Mouse (Mus musculus): ENCODE measurements around the gene Rab11fip5. TPM values are rescaled to one million over a fixed set of nuclear protein-coding genes. Genes with fewer than 3 reads are reported as not detected.

The Rab11fip5 gene
- polyA plus RNA-seq, 1 experiment, result 3.8 TPM

DNA sequence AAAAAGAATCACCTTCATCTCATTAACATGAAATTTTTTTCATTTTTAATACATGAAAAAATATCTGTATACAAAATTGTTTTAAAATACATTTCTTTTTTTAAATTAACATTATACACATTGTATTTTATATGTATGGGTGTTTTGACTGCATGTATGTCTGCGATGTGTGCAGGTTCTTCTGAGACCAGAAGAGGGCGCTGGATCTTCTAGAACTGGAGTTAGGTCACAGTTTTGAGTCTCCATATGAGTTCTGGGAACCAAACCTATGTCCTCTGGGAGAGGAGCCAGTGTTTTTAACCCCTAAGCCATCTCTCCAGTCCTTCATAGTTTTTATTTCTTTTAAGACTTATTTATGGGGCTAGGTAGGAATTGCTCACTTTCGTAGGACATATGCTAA lies 20.7 kb downstream of the Rab11fip5 start:
- TF ChIP-seq CTCF (IDR thresholded peaks at IDR 0.05; ENCODE audit: control insufficient read depth, insufficient read depth, low read length) (no peak), POLR2A (IDR thresholded peaks at IDR 0.05; ENCODE audit: borderline replicate concordance, control insufficient read depth, low read depth, low read length) (no peak)
- no peak overlapping the region for H3K4me3 ChIP-seq (replicated peaks; ENCODE audit: control insufficient read depth, low read depth, low read length)
- 78% methylated on average over 3 of the region's 3 CpGs for WGBS
- H3K27ac ChIP-seq (ENCODE audit: control insufficient read depth, insufficient read depth, low read depth, low read length, poor library complexity), result no peak overlapping the region
- no peaks in the 10 kb centered on the region for H3K4me1 ChIP-seq (ENCODE audit: control insufficient read depth, insufficient read depth, low read length)

- TF ChIP-seq CTCF (IDR thresholded peaks at IDR 0.05; ENCODE audit: control insufficient read depth, insufficient read depth, low read length) (no peak), POLR2A (IDR thresholded peaks at IDR 0.05; ENCODE audit: borderline replicate concordance, control insufficient read depth, low read depth, low read length) (no peak)
- 74% methylated on average over 1 of the region's 1 CpGs for WGBS
- Histone ChIP-seq H3K4me3 (replicated peaks; ENCODE audit: control insufficient read depth, low read depth, low read length) (no peak overlapping the region), H3K4me1 (ENCODE audit: control insufficient read depth, insufficient read depth, low read length) (no peaks in the 10 kb centered on the region), H3K27ac (ENCODE audit: control insufficient read depth, insufficient read depth, low read depth, low read length, poor library complexity) (no peak overlapping the region)
These were observed 24.3 kb downstream of the Rab11fip5 start for GRCm38 (mm10) chr6:85350157-85350556.

- 74% methylated on average over 7 of the region's 7 CpGs for WGBS
- no peak overlapping the region for H3K4me3 ChIP-seq (replicated peaks; ENCODE audit: control insufficient read depth, low read depth, low read length)
- no peak overlapping the region for H3K27ac ChIP-seq (ENCODE audit: control insufficient read depth, insufficient read depth, low read depth, low read length, poor library complexity)
- no peaks in the 10 kb centered on the region for H3K4me1 ChIP-seq (ENCODE audit: control insufficient read depth, insufficient read depth, low read length)
- TF ChIP-seq CTCF (IDR thresholded peaks at IDR 0.05; ENCODE audit: control insufficient read depth, insufficient read depth, low read length) (no peak), POLR2A (IDR thresholded peaks at IDR 0.05; ENCODE audit: borderline replicate concordance, control insufficient read depth, low read depth, low read length) (no peak)
These were observed 25.2 kb downstream of the Rab11fip5 start for GRCm38 (mm10) chr6:85349246-85349645.

GRCm38 (mm10) chr6:85348133-85348532 lies 26.3 kb downstream of the Rab11fip5 start:
- H3K4me1 ChIP-seq (ENCODE audit: control insufficient read depth, insufficient read depth, low read length), result no peaks in the 10 kb centered on the region
- TF ChIP-seq CTCF (IDR thresholded peaks at IDR 0.05; ENCODE audit: control insufficient read depth, insufficient read depth, low read length), result no peak
- no peak overlapping the region for H3K4me3 ChIP-seq (replicated peaks; ENCODE audit: control insufficient read depth, low read depth, low read length)
- 87% methylated on average over 11 of the region's 11 CpGs for WGBS
- no peak overlapping the region for H3K27ac ChIP-seq (ENCODE audit: control insufficient read depth, insufficient read depth, low read depth, low read length, poor library complexity)

GRCm38 (mm10) chr6:85346028-85346634 lies 28.3 kb downstream of the Rab11fip5 start:
- Histone ChIP-seq H3K27ac (ENCODE audit: control insufficient read depth, insufficient read depth, low read depth, low read length, poor library complexity) (no peak overlapping the region), H3K4me1 (ENCODE audit: control insufficient read depth, insufficient read depth, low read length) (no peaks in the 10 kb centered on the region), H3K4me3 (replicated peaks; ENCODE audit: control insufficient read depth, low read depth, low read length) (no peak overlapping the region)
- TF ChIP-seq CTCF (IDR thresholded peaks at IDR 0.05; ENCODE audit: control insufficient read depth, insufficient read depth, low read length), result peak; percentile 83
- no peak for TF ChIP-seq POLR2A (IDR thresholded peaks at IDR 0.05; ENCODE audit: borderline replicate concordance, control insufficient read depth, low read depth, low read length)
- WGBS, result 46% methylated on average over 6 of the region's 6 CpGs

DNA sequence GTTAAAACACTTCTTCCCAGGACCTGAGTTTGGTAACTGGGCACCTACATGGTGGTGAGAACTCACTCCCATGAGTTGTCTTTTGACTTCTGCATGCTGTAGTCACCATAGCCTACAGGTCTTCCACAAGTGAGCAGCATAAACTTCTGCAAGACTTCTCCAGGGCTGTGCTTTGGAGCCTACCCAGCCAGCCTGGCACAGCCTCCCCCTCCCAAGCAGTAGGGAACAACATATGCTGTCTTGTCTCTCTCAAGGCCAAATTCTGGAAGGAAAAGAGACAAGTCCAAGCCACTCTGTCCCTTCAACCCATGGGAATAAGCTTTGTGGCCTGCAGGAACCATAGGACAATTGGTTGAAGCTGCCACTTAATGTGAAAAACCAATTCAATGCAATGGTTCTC lies 29.5 kb downstream of the Rab11fip5 start:
- no peak overlapping the region for H3K4me3 ChIP-seq (replicated peaks; ENCODE audit: control insufficient read depth, low read depth, low read length)
- H3K27ac ChIP-seq (ENCODE audit: control insufficient read depth, insufficient read depth, low read depth, low read length, poor library complexity), result no peak overlapping the region
- H3K4me1 ChIP-seq (ENCODE audit: control insufficient read depth, insufficient read depth, low read length), result no peaks in the 10 kb centered on the region
- TF ChIP-seq POLR2A (IDR thresholded peaks at IDR 0.05; ENCODE audit: borderline replicate concordance, control insufficient read depth, low read depth, low read length) (no peak), CTCF (IDR thresholded peaks at IDR 0.05; ENCODE audit: control insufficient read depth, insufficient read depth, low read length) (no peak)

- peaks cover 2% of the 10 kb centered on the region; the same call in 1 of the 2 replicates for H3K4me1 ChIP-seq (ENCODE audit: control insufficient read depth, insufficient read depth, low read length)
- H3K4me3 ChIP-seq (replicated peaks; ENCODE audit: control insufficient read depth, low read depth, low read length), result no peak overlapping the region
- TF ChIP-seq POLR2A (IDR thresholded peaks at IDR 0.05; ENCODE audit: borderline replicate concordance, control insufficient read depth, low read depth, low read length) (no peak), CTCF (IDR thresholded peaks at IDR 0.05; ENCODE audit: control insufficient read depth, insufficient read depth, low read length) (no peak)
- WGBS, result 92% methylated on average over 8 of the region's 8 CpGs
- H3K27ac ChIP-seq (ENCODE audit: control insufficient read depth, insufficient read depth, low read depth, low read length, poor library complexity), result no peak overlapping the region
These were observed 31.4 kb downstream of the Rab11fip5 start for GRCm38 (mm10) chr6:85343027-85343426.

DNA sequence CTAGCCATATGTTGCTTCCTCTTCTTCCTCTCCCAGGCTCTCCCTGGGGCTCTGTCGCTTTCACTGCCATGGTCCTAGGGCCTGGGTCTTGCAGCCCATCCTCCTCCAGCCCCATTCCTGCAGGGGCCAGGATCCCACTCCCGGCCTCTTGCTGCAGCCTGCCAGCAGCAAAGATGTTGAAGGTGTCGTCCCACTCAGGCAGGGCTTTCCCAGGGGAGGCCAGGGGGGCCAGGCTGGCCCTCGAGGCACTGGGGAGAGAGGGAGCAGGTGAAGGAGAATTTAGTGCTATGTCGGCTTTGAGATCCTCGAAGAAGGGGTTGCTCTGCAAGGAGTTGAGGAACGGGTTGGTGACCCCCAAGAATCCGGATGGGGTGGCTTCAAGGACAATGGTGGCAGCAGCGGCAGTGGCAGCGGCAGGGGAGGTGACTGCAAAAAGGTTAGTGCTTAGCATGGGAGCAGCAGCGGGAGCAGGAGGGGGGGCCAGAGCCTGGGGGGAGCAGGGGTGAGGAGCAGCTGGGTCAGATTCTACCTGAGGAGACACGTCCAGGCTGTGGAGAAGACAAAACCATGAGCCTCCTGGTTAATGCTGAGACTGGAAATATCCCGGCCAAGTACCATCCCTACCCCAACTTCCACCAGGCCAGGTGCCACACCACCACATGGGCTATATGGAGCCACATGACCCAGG lies 32.5 kb downstream of the Rab11fip5 start:
- no peak for TF ChIP-seq POLR2A (IDR thresholded peaks at IDR 0.05; ENCODE audit: borderline replicate concordance, control insufficient read depth, low read depth, low read length)
- no peak for TF ChIP-seq CTCF (IDR thresholded peaks at IDR 0.05; ENCODE audit: control insufficient read depth, insufficient read depth, low read length)
- no peak overlapping the region; the same call in 1 of the 2 replicates for H3K27ac ChIP-seq (ENCODE audit: control insufficient read depth, insufficient read depth, low read depth, low read length, poor library complexity)
- peaks cover 2% of the 10 kb centered on the region; the same call in 1 of the 2 replicates for H3K4me1 ChIP-seq (ENCODE audit: control insufficient read depth, insufficient read depth, low read length)
- WGBS, result 84% methylated on average over 13 of the region's 13 CpGs
- H3K4me3 ChIP-seq (replicated peaks; ENCODE audit: control insufficient read depth, low read depth, low read length), result no peak overlapping the region

Data from bone marrow, adult 2 months (tissue).